Mouse (Mus musculus): ENCODE results near the gene Rbfox1.

Gene Rbfox1

GRCm38 (mm10) chr16:6833486-6833885 lies 948.3 kb downstream of the Rbfox1 start:
- no peak for DNase-seq (ENCODE audit: low spot score)

DNA sequence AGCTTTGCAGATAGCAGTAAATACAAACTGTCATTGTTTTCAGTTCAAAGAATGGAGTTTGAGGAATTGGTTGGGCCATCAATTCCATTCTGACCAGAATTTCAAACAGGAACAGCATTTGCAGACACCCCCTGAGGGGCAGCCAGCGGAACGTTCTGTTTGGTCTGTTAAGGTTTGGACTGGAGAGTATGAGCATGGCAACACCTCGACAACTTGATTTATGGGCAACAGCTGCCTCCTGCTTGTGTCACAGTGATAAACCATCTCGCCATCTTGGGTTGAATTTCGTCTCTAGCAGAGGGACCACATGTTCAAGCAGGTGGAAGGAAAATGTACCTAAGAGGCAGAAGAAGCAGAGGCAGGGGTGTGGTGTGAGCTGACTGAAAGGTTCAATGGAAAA lies 949.9 kb downstream of the Rbfox1 start:
- no peak for DNase-seq (ENCODE audit: low spot score)

GRCm38 (mm10) chr16:6839299-6839995 lies 954.3 kb downstream of the Rbfox1 start:
- peak; percentile 71 for DNase-seq (ENCODE audit: low spot score)

DNA sequence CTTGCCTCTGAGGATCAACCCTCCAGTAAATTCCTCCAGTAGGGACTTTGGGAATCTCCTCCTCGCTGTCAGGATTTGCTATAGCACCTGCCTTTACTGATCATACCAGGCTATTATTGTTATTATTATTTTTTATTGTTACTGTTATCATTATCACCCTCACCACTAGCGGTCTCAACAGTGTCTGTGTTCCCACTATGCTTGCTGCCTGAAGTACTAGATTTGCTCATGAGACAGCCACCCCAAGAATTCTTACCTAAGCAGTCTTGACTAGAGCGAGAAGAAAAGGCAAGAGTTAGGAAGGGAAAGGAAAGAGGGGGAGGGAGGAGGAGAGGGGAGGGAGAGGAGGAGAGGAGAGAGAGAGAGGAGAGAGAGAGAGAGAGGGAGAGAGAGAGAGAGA lies 954.9 kb downstream of the Rbfox1 start:
- no peak for DNase-seq (ENCODE audit: low spot score)

DNA sequence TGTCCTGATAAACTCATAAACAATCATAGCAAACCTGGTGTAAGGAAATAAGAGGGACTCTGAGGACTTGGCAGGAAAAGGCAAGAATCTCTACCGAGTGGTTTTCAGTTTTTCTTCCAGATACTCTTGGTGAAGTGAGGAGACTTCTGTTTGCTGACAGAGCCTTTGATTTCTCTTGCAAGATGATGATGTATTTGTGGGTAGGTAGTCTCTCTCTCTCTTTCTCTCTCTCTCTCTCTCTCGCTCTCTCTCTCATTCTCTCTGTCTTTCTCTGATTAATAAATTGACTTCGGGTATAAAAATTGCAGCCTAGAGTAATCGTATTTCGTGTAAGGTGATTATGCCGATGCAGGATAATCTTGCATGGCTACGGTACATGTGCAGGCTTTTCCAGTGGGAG lies 955.3 kb downstream of the Rbfox1 start:
- DNase-seq (ENCODE audit: low spot score), result no peak

GRCm38 (mm10) chr16:6842066-6842785 lies 957.1 kb downstream of the Rbfox1 start:
- no peak for DNase-seq (ENCODE audit: low spot score)

- no peak for DNase-seq (ENCODE audit: low spot score)
Observed at GRCm38 (mm10) chr16:6844659-6845058, 959.5 kb downstream of the Rbfox1 start.

DNA sequence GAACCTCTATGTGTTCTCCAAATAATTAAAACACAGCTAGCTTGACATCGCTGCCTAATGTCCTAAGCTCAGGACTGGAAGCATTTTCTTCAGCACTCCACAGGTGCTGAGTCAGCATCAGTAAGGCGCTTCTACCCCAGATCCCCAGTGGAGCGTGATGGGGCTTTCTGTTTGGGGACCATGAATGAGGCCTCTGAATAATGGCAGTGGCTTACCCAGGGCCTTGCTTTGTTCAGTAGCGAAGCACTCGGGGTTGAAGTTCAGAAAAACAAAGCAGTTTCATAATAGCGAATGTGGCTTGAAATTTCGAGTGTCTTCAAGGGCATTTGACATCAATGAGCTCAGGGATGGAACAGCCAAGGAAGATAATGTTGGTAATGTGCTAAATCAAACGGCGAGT lies 966.2 kb downstream of the Rbfox1 start:
- DNase-seq (ENCODE audit: low spot score), result no peak

- no peak for DNase-seq (ENCODE audit: low spot score)
Observed at GRCm38 (mm10) chr16:6853796-6854195, 968.6 kb downstream of the Rbfox1 start.

GRCm38 (mm10) chr16:6861656-6862055 lies 976.5 kb downstream of the Rbfox1 start:
- no peak for DNase-seq (ENCODE audit: low spot score)

GRCm38 (mm10) chr16:6882683-6883430 lies 997.7 kb downstream of the Rbfox1 start:
- no peak for DNase-seq (ENCODE audit: low spot score)

DNA sequence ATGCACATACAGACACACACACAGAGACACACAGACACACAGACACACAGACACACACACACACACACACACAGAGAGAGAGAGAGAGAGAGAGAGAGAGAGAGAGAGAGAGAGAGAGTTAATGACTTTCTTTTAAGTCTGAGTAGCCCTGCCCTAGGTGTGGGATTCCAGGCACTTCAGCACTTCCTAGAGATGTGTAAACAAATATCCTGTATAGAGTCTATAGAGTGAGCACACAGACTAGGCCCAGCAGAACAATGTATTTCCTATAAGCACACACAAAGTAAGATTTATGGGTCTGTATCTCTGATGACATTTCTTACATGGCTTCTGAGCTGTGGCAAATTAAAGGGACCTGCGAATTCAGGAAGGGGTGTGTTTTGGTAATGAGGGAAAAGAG lies 998.6 kb downstream of the Rbfox1 start:
- DNase-seq (ENCODE audit: low spot score), result no peak

GRCm38 (mm10) chr16:6885617-6886016 lies 1000.5 kb downstream of the Rbfox1 start:
- DNase-seq (ENCODE audit: low spot score), result no peak

DNA sequence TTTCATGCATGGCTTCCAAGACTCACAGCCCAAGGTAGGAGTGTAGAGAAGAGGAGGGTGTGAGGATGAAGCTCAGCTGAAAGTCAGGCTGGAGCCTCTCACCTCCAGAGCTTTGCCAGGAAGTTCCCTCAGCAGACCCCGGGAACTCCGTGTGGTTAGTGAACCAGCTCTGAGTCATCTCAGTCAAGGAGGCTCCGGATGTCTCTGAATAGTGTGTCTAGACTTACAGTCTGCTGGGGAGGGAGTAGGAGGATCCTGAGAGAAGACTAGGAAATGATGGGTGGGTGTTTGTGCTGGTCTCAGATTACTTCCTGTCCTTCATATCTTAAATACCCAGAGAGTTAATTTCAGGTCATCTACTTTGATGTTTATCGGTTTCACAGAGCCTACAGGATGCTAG lies 1004.1 kb downstream of the Rbfox1 start:
- DNase-seq (ENCODE audit: low spot score), result no peak

GRCm38 (mm10) chr16:6897734-6898133 lies 1012.6 kb downstream of the Rbfox1 start:
- DNase-seq (ENCODE audit: low spot score), result no peak

DNA sequence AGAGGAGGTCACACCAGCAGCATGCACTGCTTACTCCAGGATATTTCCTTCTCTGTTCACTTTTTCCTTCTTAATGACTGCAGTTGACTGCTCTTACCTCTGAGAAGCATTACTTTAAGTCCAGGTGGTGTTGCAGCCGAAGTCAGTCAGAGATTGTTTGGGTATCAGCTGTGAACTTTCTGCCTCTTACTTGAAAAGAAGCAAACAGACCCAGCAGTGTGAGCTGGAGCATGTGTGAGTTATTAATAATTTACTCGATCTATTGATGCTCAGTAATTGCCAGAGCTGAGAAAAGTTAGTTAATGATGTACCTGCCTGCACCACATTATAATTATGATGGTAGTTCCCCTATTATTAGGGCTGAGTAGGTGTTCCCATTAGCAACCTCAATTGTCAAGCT lies 1014.9 kb downstream of the Rbfox1 start:
- no peak for DNase-seq (ENCODE audit: low spot score)

DNA sequence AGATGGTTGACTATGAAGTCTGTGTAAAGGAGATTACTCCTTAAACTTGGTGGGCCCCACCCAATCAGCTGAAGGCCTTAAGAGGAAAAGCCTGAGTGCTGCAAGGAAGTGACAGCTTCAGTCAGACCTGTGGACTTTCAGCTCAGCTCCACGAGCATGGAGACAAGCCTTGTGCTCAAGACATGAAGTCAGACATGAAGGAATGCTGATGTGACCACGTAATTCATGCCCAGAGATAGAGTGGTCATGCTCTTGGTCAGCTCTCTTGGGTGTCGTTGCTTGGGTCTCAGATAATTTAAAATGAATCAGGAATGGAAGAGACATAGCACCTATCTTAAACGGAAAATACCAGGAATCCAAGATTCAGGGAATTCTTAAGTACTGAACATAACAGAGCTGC lies 1019.8 kb downstream of the Rbfox1 start:
- DNase-seq (ENCODE audit: low spot score), result no peak

GRCm38 (mm10) chr16:6906001-6906400 lies 1020.8 kb downstream of the Rbfox1 start:
- DNase-seq (ENCODE audit: low spot score), result no peak

- DNase-seq (ENCODE audit: low spot score), result no peak
Observed at GRCm38 (mm10) chr16:6907550-6907949, 1022.4 kb downstream of the Rbfox1 start.

GRCm38 (mm10) chr16:6914531-6914930 lies 1029.4 kb downstream of the Rbfox1 start:
- DNase-seq (ENCODE audit: low spot score), result no peak

DNA sequence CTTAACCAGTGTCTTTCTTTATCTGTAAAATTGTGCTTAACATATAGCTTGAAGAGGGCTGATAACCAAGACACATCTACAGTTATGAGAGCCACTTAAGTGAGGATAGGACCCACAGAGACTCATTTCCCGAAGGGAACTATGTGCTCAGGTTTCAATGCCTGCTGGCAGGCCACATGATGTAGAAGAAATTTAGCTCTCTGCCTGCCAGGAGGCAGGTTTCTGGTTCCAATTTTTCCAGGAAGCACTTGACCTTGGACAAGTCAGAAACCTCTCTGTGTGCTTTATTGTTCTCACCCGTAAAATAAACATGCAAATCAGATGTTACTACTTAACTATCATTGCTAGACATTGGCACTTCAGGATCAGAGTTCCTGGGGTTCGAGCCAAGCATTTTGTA lies 1033.5 kb downstream of the Rbfox1 start:
- DNase-seq (ENCODE audit: low spot score), result no peak

GRCm38 (mm10) chr16:6919681-6920080 lies 1034.5 kb downstream of the Rbfox1 start:
- no peak for DNase-seq (ENCODE audit: low spot score)

DNA sequence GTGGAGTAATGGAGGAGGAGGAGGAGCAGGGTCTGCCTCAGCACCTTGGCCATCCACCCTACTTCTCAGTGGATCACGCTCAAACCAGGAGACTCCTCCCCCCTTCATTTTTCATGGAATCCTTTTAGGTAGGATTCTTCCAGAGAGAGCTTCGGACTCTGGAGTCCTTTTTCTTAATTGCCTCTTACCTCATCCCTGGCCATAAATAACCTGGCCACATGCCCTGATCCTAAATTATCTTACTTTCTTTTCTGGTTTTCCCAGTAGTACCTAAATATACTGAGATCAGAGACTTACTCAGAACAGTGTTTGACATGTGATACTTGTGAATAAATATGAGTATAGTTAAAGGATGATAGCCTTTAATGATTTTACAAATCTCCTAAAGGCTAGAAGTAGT lies 1042.5 kb downstream of the Rbfox1 start:
- no peak for DNase-seq (ENCODE audit: low spot score)

Data from ovary, postnatal 36 days (tissue).